ENCODE assay signal across 16 mouse cellular contexts in genomic region chr4:29303951-29304350, GRCm38 (mm10).
"Had no signal": no experiment of that assay in that cellular context is flagged by ENCODE, and none has a peak within 500 bp of the region (broad histone marks: within the 10 kb centered on the region; RNA-seq: fewer than 3 reads in every experiment).

No protein-coding gene starts in this region.

- H3K9ac ChIP-seq: lung, embryonic 14.5 days; midbrain, embryonic 13.5 days; midbrain, embryonic 15.5 days; neural tube, embryonic 12.5 days had no signal

- H3K4me2 ChIP-seq: lung, embryonic 14.5 days; midbrain, embryonic 11.5 days; midbrain, embryonic 13.5 days; midbrain, embryonic 15.5 days; neural tube, embryonic 12.5 days had no signal

- H3K9me3 ChIP-seq: midbrain, embryonic 13.5 days; midbrain, embryonic 15.5 days; neural tube, embryonic 12.5 days had no signal

- H3K27ac ChIP-seq: midbrain, embryonic 13.5 days; midbrain, embryonic 15.5 days; neural tube, embryonic 12.5 days had no signal

- ATAC-seq: midbrain, embryonic 13.5 days; midbrain, embryonic 15.5 days had no signal

- H3K27me3 ChIP-seq: midbrain, embryonic 13.5 days; midbrain, embryonic 15.5 days; neural tube, embryonic 12.5 days had no signal

- H3K4me3 ChIP-seq: midbrain, embryonic 13.5 days; midbrain, embryonic 15.5 days; neural tube, embryonic 12.5 days had no signal

- H3K36me3 ChIP-seq: midbrain, embryonic 13.5 days; midbrain, embryonic 15.5 days; neural tube, embryonic 12.5 days had no signal

- DNase-seq: lung, adult 18-20 months; lung, embryonic 14.5 days; lung, postnatal 14 days; lung, postnatal 4 days; retina, postnatal 1 day; right cerebral cortex, adult 18-20 months; right cerebral cortex, postnatal 25 days; right cerebral cortex, postnatal 4 days; spleen, adult 18-20 months; thymus, adult 18-20 months; thymus, postnatal 14 days; thymus, postnatal 36 days had no signal

- H3K4me1 ChIP-seq: midbrain, embryonic 13.5 days; midbrain, embryonic 15.5 days; neural tube, embryonic 12.5 days had no signal
